Mouse (Mus musculus) layer of hippocampus, adult 2 months (tissue): Measurements from ENCODE around the gene Slc15a5. TPM values are rescaled to one million over a fixed set of nuclear protein-coding genes. Genes with fewer than 3 reads are reported as not detected.

ENCODE experiments used
- DNase-seq, 2 experiments: peaks; one replicate each; pipeline ENCODE4 v3.0.0; 2022; ENCODE audit warnings: low spot score in 2 of 2
- H3K27ac ChIP-seq: fragments of 200-600 bp; 2 replicates; pipeline ENCODE4 v1.8.1; 2022
- H3K4me3 ChIP-seq: fragments of 200-600 bp; 2 replicates; pipeline ENCODE4 v1.8.1; 2022; ENCODE audit warnings: mild to moderate bottlenecking
- CTCF ChIP-seq: fragments of 200-600 bp; conservative IDR thresholded peaks from 2 replicates; pipeline ENCODE4 v1.8.1; 2022; ENCODE audit warnings: antibody characterized with exemption, mild to moderate bottlenecking, moderate library complexity
- total RNA-seq, 2 experiments: library from RNA; stranded (reverse); gene quantifications; 2 replicates each; pipeline ENCODE4 v1.2.3; 2021

The Slc15a5 gene
- total RNA-seq, 2 experiments from 2014 or later = not detected

DNA sequence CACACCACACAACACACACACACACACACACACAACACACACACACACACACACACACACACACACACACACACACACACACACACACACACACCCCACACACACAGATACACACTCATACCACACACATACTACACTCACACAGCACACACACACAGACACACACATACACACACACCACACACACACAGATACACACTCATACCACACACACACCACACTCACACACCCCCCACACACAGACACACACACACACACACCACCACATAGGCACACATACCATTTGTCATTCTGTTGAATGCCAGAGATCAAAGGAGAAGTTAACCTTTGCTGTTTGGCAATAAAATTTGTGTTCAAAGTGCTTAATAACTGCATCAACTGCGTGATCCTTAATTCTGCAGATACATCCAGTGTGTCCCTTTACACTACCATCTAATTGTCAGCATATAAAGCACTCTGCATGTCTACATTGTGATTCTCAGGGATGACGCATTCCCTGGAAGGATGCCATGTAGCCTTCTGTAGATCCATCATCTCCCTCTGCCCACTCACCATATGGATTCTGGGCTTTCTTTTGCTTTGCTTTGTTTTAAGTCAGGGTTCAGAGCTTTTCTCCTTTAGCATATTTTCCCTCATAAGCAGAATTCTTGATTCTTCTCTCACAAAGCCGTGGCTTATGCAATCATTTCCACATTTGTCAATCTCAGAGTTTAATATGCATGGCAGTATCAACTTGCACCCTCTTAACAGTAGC, 145.0 kb downstream of the Slc15a5 start:
- DNase-seq = peak; percentile 64 to 86
- peak overlapping the region; percentile 19; the same call in 1 of the 2 replicates for H3K4me3 ChIP-seq
- TF ChIP-seq CTCF = no peak
- peak overlapping the region; percentile 68 for H3K27ac ChIP-seq

Other genes starting within 250 kb of the Slc15a5 start
- gene Mgst1, start 60.4 kb upstream of the Slc15a5 start, total RNA-seq = 10 to 100 TPM; 11.2 to 15.1 TPM